Mouse (Mus musculus) midbrain, embryonic 15.5 days (tissue): ENCODE results near the gene Eqtn. TPM values are rescaled to one million over a fixed set of nuclear protein-coding genes. Genes with fewer than 3 reads are reported as not detected.

Experiments used
- ATAC-seq: fragments of 200-750 bp; cut with Nextera tagmentation; replicated peaks from 2 replicates; pipeline ENCODE4 v1.8.0; 2017; ENCODE audit warnings: moderate TSS enrichment
- H3K27ac ChIP-seq: fragments of 300-500 bp; sonication (generic); 2 replicates; pipeline ENCODE4 v1.5.1; 2015; ENCODE audit warnings: mild to moderate bottlenecking, inconsistent platforms
- H3K27me3 ChIP-seq: fragments of 300-500 bp; sonication (generic); replicated peaks from 2 replicates; pipeline ENCODE4 v1.6.1; 2015; ENCODE audit warnings: inconsistent platforms
- H3K36me3 ChIP-seq: fragments of 300-500 bp; sonication (generic); replicated peaks from 2 replicates; pipeline ENCODE4 v1.6.1; 2015; ENCODE audit warnings: inconsistent platforms
- H3K4me1 ChIP-seq: fragments of 300-500 bp; sonication (generic); 2 replicates; pipeline ENCODE4 v1.6.1; 2015; ENCODE audit warnings: inconsistent platforms
- H3K4me2 ChIP-seq: fragments of 300-500 bp; sonication (generic); 2 replicates; pipeline ENCODE4 v1.6.1; 2015; ENCODE audit warnings: inconsistent platforms, mild to moderate bottlenecking, moderate library complexity
- H3K4me3 ChIP-seq: fragments of 300-500 bp; sonication (generic); 2 replicates; pipeline ENCODE4 v1.5.1; 2015; ENCODE audit warnings: mild to moderate bottlenecking, inconsistent platforms
- H3K9ac ChIP-seq: fragments of 300-500 bp; sonication (generic); 2 replicates; pipeline ENCODE4 v1.6.1; 2015; ENCODE audit warnings: mild to moderate bottlenecking, inconsistent platforms
- H3K9me3 ChIP-seq: fragments of 300-500 bp; sonication (generic); 2 replicates; pipeline ENCODE4 v1.6.1; 2016; ENCODE audit warnings: inconsistent platforms
- WGBS: fragments of 180-500 bp; shearing (Covaris S2); methylation state at CpG from one replicate; pipeline ENCODE4 v1.1.7; 2015; ENCODE audit warnings: mixed read lengths; 5-methylcytosine and 5-hydroxymethylcytosine counted together
- polyA plus RNA-seq: library from polyadenylated mRNA; unstranded; fragments of >200 nt; fragmentation: Nextera tagmentation; extraction: Ambion mirVana; gene quantifications from 2 replicates; pipeline ENCODE4 v1.2.1, GENCODE M21; 2015

Eqtn gene
- polyA plus RNA-seq = 0.20 and 0.35 TPM in 2 replicates

DNA sequence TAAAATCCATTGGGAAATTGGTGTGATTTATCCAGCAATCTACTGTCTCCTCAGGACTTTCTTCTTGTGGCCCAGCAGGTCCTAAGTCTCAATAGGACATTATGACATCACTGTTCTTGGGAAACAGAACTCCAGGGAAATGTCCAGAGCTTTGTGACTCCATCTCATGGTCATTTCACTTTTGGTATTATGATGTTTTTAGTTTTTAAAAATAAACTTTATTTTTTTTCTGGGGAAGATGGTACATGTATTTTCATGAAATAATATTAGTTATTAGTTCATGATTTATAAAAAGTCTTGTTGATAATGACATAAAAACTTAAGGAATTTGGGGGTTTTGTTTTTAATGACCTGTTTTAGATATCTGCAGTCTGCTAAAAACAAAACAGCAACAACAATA, at the start of gene Eqtn:
Gene Eqtn (minus strand): TSS at position 101 of the 400 bp plus-strand sequence.
- H3K36me3 ChIP-seq = no peaks in the 10 kb centered on the region
- no peak within 1 kb of the TSS for H3K27ac ChIP-seq
- no peak within 1 kb of the TSS for H3K4me3 ChIP-seq
- H3K4me1 ChIP-seq = no peaks in the 10 kb centered on the region
- no peak within 1 kb of the TSS for H3K4me2 ChIP-seq
- H3K27me3 ChIP-seq = no peaks in the 10 kb centered on the region
- no peak within 1 kb of the TSS for H3K9ac ChIP-seq
- ATAC-seq = no peak
- no peaks in the 10 kb centered on the region for H3K9me3 ChIP-seq

DNA sequence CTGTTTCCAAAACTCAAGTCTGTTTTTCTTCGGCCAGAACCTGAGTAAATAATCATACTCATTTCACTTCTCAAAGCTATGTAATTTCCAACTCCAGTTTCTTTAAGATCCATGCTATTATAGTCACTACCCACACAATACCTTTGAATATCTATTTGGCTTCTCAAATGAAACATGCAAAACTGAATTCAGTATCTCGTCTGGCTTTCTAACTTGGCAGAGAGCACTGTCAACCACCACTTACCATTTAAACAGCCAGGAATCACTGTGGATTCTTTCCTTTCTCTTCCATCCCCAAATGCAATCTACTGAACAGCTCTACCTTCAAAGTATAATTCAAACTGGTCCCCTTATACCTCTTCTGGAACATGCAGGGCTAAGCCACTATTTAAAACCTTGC, 44.7 kb upstream of the Eqtn start:
- ATAC-seq = no peak
- no peak overlapping the region for H3K4me2 ChIP-seq
- peaks cover 22% of the 10 kb centered on the region for H3K4me1 ChIP-seq
- peaks cover 11% of the 10 kb centered on the region for H3K36me3 ChIP-seq
- H3K27me3 ChIP-seq = no peaks in the 10 kb centered on the region
- no peaks in the 10 kb centered on the region for H3K9me3 ChIP-seq
- no peak overlapping the region for H3K27ac ChIP-seq
- no peak overlapping the region for H3K9ac ChIP-seq
- no peak overlapping the region for H3K4me3 ChIP-seq
- 88% methylated on average over 2 of the region's 2 CpGs for WGBS

- Histone ChIP-seq H3K27ac (no peak overlapping the region), H3K27me3 (no peaks in the 10 kb centered on the region), H3K4me3 (no peak overlapping the region), H3K4me2 (no peak overlapping the region), H3K9ac (no peak overlapping the region), H3K9me3 (no peaks in the 10 kb centered on the region), H3K4me1 (no peaks in the 10 kb centered on the region), H3K36me3 (peaks cover 35% of the 10 kb centered on the region)
- no peak for ATAC-seq
- 95% methylated on average over 3 of the region's 3 CpGs for WGBS
Observed at GRCm38 (mm10) chr4:94952773-94953172, 24.1 kb upstream of the Eqtn start.

- no peaks in the 10 kb centered on the region for H3K9me3 ChIP-seq
- H3K9ac ChIP-seq = no peak overlapping the region
- H3K27me3 ChIP-seq = no peaks in the 10 kb centered on the region
- no peak overlapping the region for H3K4me2 ChIP-seq
- peaks cover 7% of the 10 kb centered on the region; the same call in 1 of the 2 replicates for H3K36me3 ChIP-seq
- 85% methylated on average over 11 of the region's 11 CpGs for WGBS
- no peak overlapping the region for H3K27ac ChIP-seq
- H3K4me1 ChIP-seq = no peaks in the 10 kb centered on the region
- no peak for ATAC-seq
- no peak overlapping the region for H3K4me3 ChIP-seq
Observed at GRCm38 (mm10) chr4:94941221-94941855, 12.7 kb upstream of the Eqtn start.

GRCm38 (mm10) chr4:94901780-94902179, 26.9 kb downstream of the Eqtn start:
- Histone ChIP-seq H3K27me3 (no peaks in the 10 kb centered on the region), H3K4me3 (no peak overlapping the region), H3K27ac (no peak overlapping the region), H3K4me1 (no peaks in the 10 kb centered on the region), H3K9ac (no peak overlapping the region), H3K4me2 (no peak overlapping the region), H3K9me3 (no peaks in the 10 kb centered on the region), H3K36me3 (no peaks in the 10 kb centered on the region)
- 77% methylated on average over 3 of the region's 3 CpGs for WGBS
- ATAC-seq = no peak

DNA sequence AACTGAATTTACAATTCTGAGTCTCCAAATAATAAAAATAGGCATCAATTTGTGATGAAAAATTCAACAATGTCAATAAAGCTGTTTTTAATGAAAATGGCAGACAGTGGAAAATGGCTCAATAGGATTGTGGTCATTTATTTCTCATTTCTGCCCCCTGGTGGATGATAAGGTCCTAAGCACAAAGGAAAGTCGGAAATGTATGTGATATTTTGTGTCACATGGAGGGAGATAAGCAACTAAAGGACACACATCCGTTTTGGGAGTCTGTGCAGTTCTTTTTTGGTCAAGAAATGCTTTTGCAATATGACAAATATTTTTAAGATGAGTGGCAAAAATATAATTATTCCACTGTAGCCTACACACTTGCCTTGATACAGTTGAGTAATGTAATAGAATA, 27.9 kb downstream of the Eqtn start:
- WGBS = 23% methylated on average over 2 of the region's 2 CpGs
- H3K9ac ChIP-seq = no peak overlapping the region
- H3K9me3 ChIP-seq = no peaks in the 10 kb centered on the region
- H3K4me3 ChIP-seq = no peak overlapping the region
- no peaks in the 10 kb centered on the region for H3K27me3 ChIP-seq
- H3K4me1 ChIP-seq = no peaks in the 10 kb centered on the region
- no peak for ATAC-seq
- H3K27ac ChIP-seq = no peak overlapping the region
- H3K36me3 ChIP-seq = no peaks in the 10 kb centered on the region
- H3K4me2 ChIP-seq = no peak overlapping the region

Other genes starting within 250 kb of the Eqtn start
- gene Tek, start 189.6 kb downstream of the Eqtn start, polyA plus RNA-seq = 8.8 and 9.5 TPM in 2 replicates
- gene Mysm1, start 50.3 kb upstream of the Eqtn start, polyA plus RNA-seq = 26.4 and 30.6 TPM in 2 replicates
- gene Jun, start 123.4 kb upstream of the Eqtn start, polyA plus RNA-seq = 49.9 and 53.9 TPM in 2 replicates